Mouse (Mus musculus) hindbrain, embryonic 16.5 days (tissue): ENCODE data around the gene Lmln. TPM values are rescaled to one million over a fixed set of nuclear protein-coding genes. Genes with fewer than 3 reads are reported as not detected.
"Not testable (repeated sequence)": the region's sequence is repeated elsewhere in the genome, so short reads cannot be mapped to it uniquely, and the experiment has no call there.

ENCODE experiments used
- ATAC-seq: fragments of 200-750 bp; cut with Nextera tagmentation; 2 replicates; pipeline ENCODE4 v1.8.0; 2017; ENCODE audit warnings: moderate TSS enrichment, moderate library complexity
- H3K27ac ChIP-seq: fragments of 300-500 bp; sonication (generic); 2 replicates; pipeline ENCODE4 v1.5.1; 2014; ENCODE audit warnings: low read depth, mild to moderate bottlenecking, control low read depth, low read length, moderate library complexity
- H3K27me3 ChIP-seq: fragments of 300-500 bp; sonication (generic); replicated peaks from 2 replicates; pipeline ENCODE4 v1.6.1; 2014; ENCODE audit warnings: low read length; ENCODE audit not compliant: control insufficient read depth, insufficient read depth
- H3K36me3 ChIP-seq: fragments of 300-500 bp; sonication (generic); 2 replicates; pipeline ENCODE4 v1.6.1; 2014; ENCODE audit warnings: mild to moderate bottlenecking, low read length, moderate library complexity, mixed read lengths; ENCODE audit not compliant: control insufficient read depth, insufficient read depth
- H3K4me1 ChIP-seq: fragments of 300-500 bp; sonication (generic); 2 replicates; pipeline ENCODE4 v1.6.1; 2014; ENCODE audit warnings: low read depth, low read length; ENCODE audit not compliant: control insufficient read depth, insufficient read depth
- H3K4me2 ChIP-seq: fragments of 300-500 bp; sonication (generic); 2 replicates; pipeline ENCODE4 v1.6.1; 2014; ENCODE audit warnings: mild to moderate bottlenecking, low read length, control low read depth, moderate library complexity
- H3K4me3 ChIP-seq: fragments of 300-500 bp; sonication (generic); 2 replicates; pipeline ENCODE4 v1.5.1; 2014; ENCODE audit warnings: mild to moderate bottlenecking, low read length, control low read depth, moderate library complexity
- H3K9ac ChIP-seq: fragments of 300-500 bp; sonication (generic); 2 replicates; pipeline ENCODE4 v1.6.1; 2014; ENCODE audit warnings: low read depth, mild to moderate bottlenecking, control low read depth, low read length, moderate library complexity
- H3K9me3 ChIP-seq: fragments of 300-500 bp; sonication (generic); 2 replicates; pipeline ENCODE4 v1.6.1; 2014; ENCODE audit warnings: mild to moderate bottlenecking, low read length, moderate library complexity; ENCODE audit not compliant: control insufficient read depth
- WGBS: fragments of 180-500 bp; shearing (Covaris S2); extraction: QIAGEN DNeasy Blood & Tissue Kit; methylation state at CpG from one replicate; pipeline ENCODE4 v1.1.7; 2014; 5-methylcytosine and 5-hydroxymethylcytosine counted together
- polyA plus RNA-seq: library from polyadenylated mRNA; unstranded; fragments of >200 nt; fragmentation: Nextera tagmentation; extraction: Ambion mirVana; gene quantifications from 2 replicates; pipeline ENCODE4 v1.2.1, GENCODE M21; 2015

Gene Lmln
- polyA plus RNA-seq, 1 experiment from 2014 or later: 4.1 TPM

- Histone ChIP-seq H3K4me3 (no peak overlapping the region), H3K9ac (no peak overlapping the region), H3K36me3 (no peaks in the 10 kb centered on the region), H3K9me3 (no peaks in the 10 kb centered on the region), H3K4me1 (no peaks in the 10 kb centered on the region), H3K27me3 (no peaks in the 10 kb centered on the region), H3K4me2 (no peak overlapping the region), H3K27ac (no peak overlapping the region)
- ATAC-seq: no peak
- 89% methylated on average over 2 of the region's 2 CpGs for WGBS
These were observed 97.0 kb downstream of the Lmln start for GRCm38 (mm10) chr16:33159363-33159762.

GRCm38 (mm10) chr16:33163330-33164090 lies 101.2 kb downstream of the Lmln start:
- Histone ChIP-seq H3K36me3 (no peaks in the 10 kb centered on the region), H3K4me1 (no peaks in the 10 kb centered on the region)
- 79% methylated on average over 13 of the region's 13 CpGs for WGBS

GRCm38 (mm10) chr16:33166284-33166683 lies 104.0 kb downstream of the Lmln start:
- ATAC-seq, H3K9ac ChIP-seq: not testable (repeated sequence)
- 65% methylated on average over 6 of the region's 6 CpGs for WGBS

More at GRCm38 (mm10) chr16:33163330-33164090, 101.2 kb downstream of the Lmln start:
- H3K9ac ChIP-seq: no peak overlapping the region
- no peak overlapping the region for H3K4me2 ChIP-seq
- H3K27ac ChIP-seq: no peak overlapping the region
- H3K9me3 ChIP-seq: no peaks in the 10 kb centered on the region; the same call in 1 of the 2 replicates
- H3K4me3 ChIP-seq: no peak overlapping the region
- no peaks in the 10 kb centered on the region for H3K27me3 ChIP-seq
- no peak for ATAC-seq

GRCm38 (mm10) chr16:33167537-33167936 lies 105.2 kb downstream of the Lmln start:
- H3K27me3 ChIP-seq: no peaks in the 10 kb centered on the region
- H3K9ac ChIP-seq: no peak overlapping the region
- ATAC-seq: no peak
- H3K27ac ChIP-seq: no peak overlapping the region
- H3K36me3 ChIP-seq: no peaks in the 10 kb centered on the region
- 47% methylated on average over 5 of the region's 5 CpGs for WGBS
- H3K9me3 ChIP-seq: no peaks in the 10 kb centered on the region; the same call in 1 of the 2 replicates
- H3K4me3 ChIP-seq: no peak overlapping the region
- H3K4me1 ChIP-seq: no peaks in the 10 kb centered on the region
- H3K4me2 ChIP-seq: no peak overlapping the region

More at GRCm38 (mm10) chr16:33166284-33166683, 104.0 kb downstream of the Lmln start:
- not testable (repeated sequence) for H3K4me3 ChIP-seq, H3K36me3 ChIP-seq, H3K9me3 ChIP-seq, H3K27me3 ChIP-seq, H3K4me2 ChIP-seq, H3K27ac ChIP-seq, H3K4me1 ChIP-seq

- WGBS: 74% methylated on average over 8 of the region's 8 CpGs
These were observed 107.2 kb downstream of the Lmln start for GRCm38 (mm10) chr16:33169471-33170034.

GRCm38 (mm10) chr16:33170716-33171587 lies 108.6 kb downstream of the Lmln start:
- Histone ChIP-seq H3K36me3 (no peaks in the 10 kb centered on the region), H3K9me3 (no peaks in the 10 kb centered on the region), H3K4me1 (no peaks in the 10 kb centered on the region), H3K4me3 (no peak overlapping the region), H3K4me2 (no peak overlapping the region), H3K27ac (no peak overlapping the region), H3K9ac (no peak overlapping the region), H3K27me3 (no peaks in the 10 kb centered on the region)
- WGBS: 79% methylated on average over 9 of the region's 9 CpGs
- no peak for ATAC-seq

More at GRCm38 (mm10) chr16:33169471-33170034, 107.2 kb downstream of the Lmln start:
- H3K9me3 ChIP-seq: no peaks in the 10 kb centered on the region; the same call in 1 of the 2 replicates
- H3K27me3 ChIP-seq: no peaks in the 10 kb centered on the region
- no peaks in the 10 kb centered on the region for H3K4me1 ChIP-seq
- no peak overlapping the region for H3K9ac ChIP-seq
- no peak overlapping the region for H3K4me3 ChIP-seq
- H3K36me3 ChIP-seq: no peaks in the 10 kb centered on the region
- no peak overlapping the region for H3K4me2 ChIP-seq
- ATAC-seq: no peak
- H3K27ac ChIP-seq: no peak overlapping the region

- no peak for ATAC-seq
- Histone ChIP-seq H3K36me3 (no peaks in the 10 kb centered on the region), H3K4me1 (no peaks in the 10 kb centered on the region), H3K4me3 (no peak overlapping the region), H3K27ac (no peak overlapping the region), H3K9ac (no peak overlapping the region), H3K4me2 (no peak overlapping the region), H3K9me3 (no peaks in the 10 kb centered on the region), H3K27me3 (no peaks in the 10 kb centered on the region)
- WGBS: 73% methylated on average over 6 of the region's 6 CpGs
These were observed 109.5 kb downstream of the Lmln start for GRCm38 (mm10) chr16:33171800-33172199.

- Histone ChIP-seq H3K36me3 (no peaks in the 10 kb centered on the region), H3K9ac (no peak overlapping the region), H3K4me1 (no peaks in the 10 kb centered on the region), H3K9me3 (no peaks in the 10 kb centered on the region), H3K4me3 (no peak overlapping the region), H3K27ac (no peak overlapping the region), H3K4me2 (no peak overlapping the region), H3K27me3 (no peaks in the 10 kb centered on the region)
- 72% methylated on average over 5 of the region's 5 CpGs for WGBS
- no peak for ATAC-seq
These were observed 110.8 kb downstream of the Lmln start for GRCm38 (mm10) chr16:33173151-33173550.

- Histone ChIP-seq H3K9me3 (no peaks in the 10 kb centered on the region), H3K36me3 (no peaks in the 10 kb centered on the region), H3K9ac (no peak overlapping the region), H3K27me3 (no peaks in the 10 kb centered on the region), H3K4me1 (no peaks in the 10 kb centered on the region), H3K4me3 (no peak overlapping the region), H3K27ac (no peak overlapping the region), H3K4me2 (no peak overlapping the region)
- ATAC-seq: no peak
These were observed 112.4 kb downstream of the Lmln start for GRCm38 (mm10) chr16:33174695-33175094.
